Mouse (Mus musculus) lung, postnatal 4 days (tissue): ENCODE data around the gene Coro1a.

Source experiments
- DNase-seq, 2 experiments: peaks; one replicate each; pipeline ENCODE4 v3.0.0; 2021

Gene Coro1a

DNA sequence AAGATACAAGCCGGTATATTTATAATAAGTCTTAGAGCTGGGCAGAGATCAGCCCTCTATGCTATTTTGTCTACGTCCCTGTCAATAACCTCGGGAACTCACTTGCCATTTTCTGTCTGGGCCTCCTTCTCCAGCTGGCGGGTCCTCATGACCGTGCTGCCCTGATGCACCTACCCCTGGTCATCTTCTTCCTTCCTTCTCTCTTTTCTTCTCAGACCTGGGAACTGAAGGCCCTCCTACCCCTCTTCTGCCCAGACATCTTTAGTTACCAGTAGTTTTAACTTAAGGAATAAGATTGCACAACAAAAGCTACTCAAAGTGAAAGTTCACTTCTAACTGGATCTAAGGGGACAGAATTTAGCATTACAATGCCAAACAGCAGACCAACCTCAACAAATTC is 27.9 kb downstream of the Coro1a start:
- DNase-seq: no peak

- DNase-seq: no peak
Measured at GRCm38 (mm10) chr7:126678545-126679341, 28.8 kb downstream of the Coro1a start.

DNA sequence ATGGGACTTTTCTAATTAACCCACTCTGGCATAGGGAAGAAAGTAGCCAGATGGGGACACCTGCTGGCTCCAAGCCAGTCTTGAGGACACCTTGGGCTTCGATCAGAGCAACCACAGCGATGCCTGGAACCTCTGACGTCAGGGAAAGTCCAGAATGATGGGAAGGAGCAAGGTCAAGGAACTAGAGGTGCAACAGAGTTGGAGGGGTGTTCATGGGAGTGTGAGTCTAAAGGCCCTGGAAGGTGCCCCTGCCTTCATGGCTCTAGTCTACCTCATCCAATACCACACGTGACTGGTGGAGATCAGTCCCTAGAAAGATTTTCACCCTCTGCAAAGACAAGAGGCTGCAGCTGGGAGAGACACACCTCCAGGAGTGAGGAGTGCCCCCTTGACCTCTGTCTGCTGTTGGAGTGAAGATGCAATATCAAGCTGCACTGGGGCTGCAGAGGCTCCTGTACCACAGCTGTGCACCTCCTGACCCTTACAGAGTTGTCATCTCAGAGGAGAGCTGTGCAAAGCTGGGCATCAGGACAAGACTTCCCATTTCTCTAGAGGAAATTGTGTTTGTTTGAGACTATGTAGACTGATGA is 30.9 kb downstream of the Coro1a start:
- DNase-seq: no peak

DNA sequence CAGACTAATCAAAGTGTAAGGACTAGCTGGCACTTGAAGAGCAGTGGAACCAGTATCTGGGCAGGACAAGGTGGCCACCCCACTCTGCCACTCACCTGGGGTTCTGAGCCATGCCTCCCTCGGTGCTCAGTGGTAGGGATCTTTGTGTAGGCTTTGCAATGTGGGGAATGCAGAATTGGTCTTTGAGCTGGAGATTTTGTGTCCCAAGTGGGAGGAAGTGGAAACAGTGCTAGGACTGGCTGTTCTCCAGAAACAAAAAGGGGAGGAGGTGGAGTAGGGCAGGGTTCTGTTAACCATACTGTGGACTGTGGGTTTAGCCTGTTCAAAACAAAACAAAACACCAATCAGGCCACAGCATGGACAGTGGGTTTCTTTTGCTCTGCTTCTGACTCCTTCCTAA is 31.4 kb downstream of the Coro1a start, which contains the start of gene Sult1a1:
Gene Sult1a1 (minus strand): TSS at position 226 of the 400 bp plus-strand sequence.
- DNase-seq: peak; percentile 57 to 75

- DNase-seq: no peak
Measured at GRCm38 (mm10) chr7:126675104-126675503, 32.5 kb downstream of the Coro1a start.

GRCm38 (mm10) chr7:126672111-126672510 is 35.5 kb downstream of the Coro1a start:
- DNase-seq: no peak

- no peak for DNase-seq
Measured at GRCm38 (mm10) chr7:126670152-126670551, 37.4 kb downstream of the Coro1a start.

- peak; percentile 37 to 40 for DNase-seq
Measured at GRCm38 (mm10) chr7:126668452-126668851, 39.1 kb downstream of the Coro1a start.

GRCm38 (mm10) chr7:126667495-126668090 is 40.0 kb downstream of the Coro1a start:
- no peak for DNase-seq

DNA sequence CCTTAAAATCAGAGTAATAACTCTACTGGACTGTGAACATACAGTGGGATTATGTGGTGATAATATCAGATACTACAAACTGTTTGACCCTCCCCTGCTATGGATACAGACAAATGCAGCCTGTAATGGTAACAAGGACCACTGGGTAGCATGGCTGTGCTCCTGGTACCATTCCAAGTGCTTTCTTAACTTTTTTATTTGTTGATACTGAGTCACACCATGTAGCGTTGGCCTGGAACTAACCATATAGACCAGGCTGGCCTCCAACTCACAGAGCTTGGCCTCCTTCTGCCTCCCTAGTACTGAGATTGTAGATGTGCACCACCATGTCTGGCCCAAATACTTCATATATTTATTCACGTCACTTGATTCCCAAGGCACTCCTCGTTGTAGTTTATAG is 42.3 kb downstream of the Coro1a start:
- peak; percentile 37 to 42 for DNase-seq

DNA sequence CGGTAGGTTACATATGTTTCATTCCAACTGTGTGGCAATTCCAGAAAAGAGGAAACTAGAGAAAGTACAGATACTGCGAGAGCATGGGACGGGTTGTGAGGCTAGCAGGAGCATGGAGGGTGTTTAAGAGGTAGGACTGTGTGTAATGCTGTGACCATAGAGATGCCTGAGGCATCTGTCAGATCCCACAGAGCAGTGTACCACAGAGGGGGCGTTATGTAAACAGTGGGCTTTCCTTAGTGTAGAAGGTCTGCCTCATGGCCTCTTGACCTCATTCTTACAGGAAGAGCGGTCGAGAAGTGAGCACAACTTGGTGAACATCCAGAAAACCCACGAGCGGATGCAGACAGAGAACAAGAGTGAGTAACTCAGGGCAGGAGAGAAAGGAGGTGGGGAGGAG is 43.9 kb downstream of the Coro1a start:
- DNase-seq: peak; percentile 28 to 41

GRCm38 (mm10) chr7:126659771-126660170 is 47.8 kb downstream of the Coro1a start:
- DNase-seq: no peak

- no peak for DNase-seq
Measured at GRCm38 (mm10) chr7:126657522-126657921, 50.1 kb downstream of the Coro1a start.

- no peak for DNase-seq
Measured at GRCm38 (mm10) chr7:126655695-126656094, 51.9 kb downstream of the Coro1a start.

GRCm38 (mm10) chr7:126653991-126654390 is 53.6 kb downstream of the Coro1a start:
- no peak for DNase-seq

- DNase-seq: no peak
Measured at GRCm38 (mm10) chr7:126650852-126651251, 56.7 kb downstream of the Coro1a start.
